Mouse (Mus musculus): ENCODE results near the gene Zcwpw1. TPM values are rescaled to one million over a fixed set of nuclear protein-coding genes. Genes with fewer than 3 reads are reported as not detected.

Zcwpw1 gene
- polyA plus RNA-seq, 1 experiment, result 2.2 TPM

GRCm38 (mm10) chr5:137741023-137741931 is 46.3 kb upstream of the Zcwpw1 start, which contains the start of gene Nyap1:
TSS of gene Nyap1 (minus strand) at chr5:137741607.
- Histone ChIP-seq H3K27me3 (ENCODE audit: control insufficient read depth, insufficient read depth, insufficient read length) (no peaks in the 10 kb centered on the region), H3ac (ENCODE audit: control insufficient read depth, insufficient read length) (peak within 1 kb of the TSS; percentile 16), H3K4me3 (peak within 1 kb of the TSS; percentile 25), H3K79me2 (ENCODE audit: control insufficient read depth, insufficient read depth) (peaks cover under 1% of the 10 kb centered on the region), H3K36me3 (ENCODE audit: control insufficient read depth, insufficient read depth) (no peaks in the 10 kb centered on the region), H3K4me2 (ENCODE audit: low read depth) (peak within 1 kb of the TSS; percentile 67)
- TF ChIP-seq REST (IDR thresholded peaks at IDR 0.05; ENCODE audit: insufficient read depth, insufficient read length) (no peak), POLR2AphosphoS2 (IDR thresholded peaks at IDR 0.05; ENCODE audit: insufficient read length, low read depth) (peak; percentile 44), POLR2A (IDR thresholded peaks at IDR 0.05; ENCODE audit: insufficient read length, low read depth) (peak; percentile 58)

GRCm38 (mm10) chr5:137742048-137742447 is 45.5 kb upstream of the Zcwpw1 start:
- Histone ChIP-seq H3ac (ENCODE audit: control insufficient read depth, insufficient read length) (no peak overlapping the region), H3K36me3 (ENCODE audit: control insufficient read depth, insufficient read depth) (no peaks in the 10 kb centered on the region), H3K4me2 (ENCODE audit: low read depth) (no peak overlapping the region), H3K27me3 (ENCODE audit: control insufficient read depth, insufficient read depth, insufficient read length) (no peaks in the 10 kb centered on the region), H3K4me3 (peak overlapping the region; percentile 25), H3K79me2 (ENCODE audit: control insufficient read depth, insufficient read depth) (peaks cover 8% of the 10 kb centered on the region)
- TF ChIP-seq MYOG (IDR thresholded peaks at IDR 0.05; ENCODE audit: control insufficient read depth in 1 of 3, insufficient read depth in 1 of 3, insufficient read length in 2 of 3, low read depth in 2 of 3), result no peak
- TF ChIP-seq POLR2A (IDR thresholded peaks at IDR 0.05; ENCODE audit: insufficient read length, low read depth), result no peak
- TF ChIP-seq CEBPB (IDR thresholded peaks at IDR 0.05; ENCODE audit: insufficient read depth, poor library complexity, severe bottlenecking), result no peak
- TF ChIP-seq REST (IDR thresholded peaks at IDR 0.05; ENCODE audit: insufficient read depth, insufficient read length), result no peak
- no peak for TF ChIP-seq MAX (IDR thresholded peaks at IDR 0.05; ENCODE audit: low read depth)
- no peak for TF ChIP-seq USF1 (IDR thresholded peaks at IDR 0.05; ENCODE audit: low read depth)
- TF ChIP-seq E2F4 (IDR thresholded peaks at IDR 0.05; ENCODE audit: insufficient read depth), result no peak

- Histone ChIP-seq H3K4me3 (no peak overlapping the region), H3ac (ENCODE audit: control insufficient read depth, insufficient read length) (no peak overlapping the region), H3K79me2 (ENCODE audit: control insufficient read depth, insufficient read depth) (peaks cover 16% of the 10 kb centered on the region), H3K27me3 (ENCODE audit: control insufficient read depth, insufficient read depth, insufficient read length) (no peaks in the 10 kb centered on the region), H3K36me3 (ENCODE audit: control insufficient read depth, insufficient read depth) (no peaks in the 10 kb centered on the region), H3K4me2 (ENCODE audit: low read depth) (no peak overlapping the region)
- no peak for TF ChIP-seq TCF3 (IDR thresholded peaks at IDR 0.05; ENCODE audit: insufficient read length, low read depth)
- no peak for TF ChIP-seq MYOG (IDR thresholded peaks at IDR 0.05; ENCODE audit: control insufficient read depth in 1 of 3, insufficient read depth in 1 of 3, insufficient read length in 2 of 3, low read depth in 2 of 3)
- TF ChIP-seq MAX (IDR thresholded peaks at IDR 0.05; ENCODE audit: low read depth), result no peak
- TF ChIP-seq E2F4 (IDR thresholded peaks at IDR 0.05; ENCODE audit: insufficient read depth), result no peak
- no peak for TF ChIP-seq CEBPB (IDR thresholded peaks at IDR 0.05; ENCODE audit: insufficient read depth, poor library complexity, severe bottlenecking)
- TF ChIP-seq REST (IDR thresholded peaks at IDR 0.05; ENCODE audit: insufficient read depth, insufficient read length), result no peak
- TF ChIP-seq POLR2A (IDR thresholded peaks at IDR 0.05; ENCODE audit: insufficient read length, low read depth), result no peak
- no peak for TF ChIP-seq SRF (IDR thresholded peaks at IDR 0.05; ENCODE audit: control insufficient read depth, insufficient read length, low read depth)
- no peak for TF ChIP-seq POLR2AphosphoS2 (IDR thresholded peaks at IDR 0.05; ENCODE audit: insufficient read length, low read depth)
- TF ChIP-seq TCF12 (IDR thresholded peaks at IDR 0.05; ENCODE audit: insufficient read depth, poor library complexity, severe bottlenecking), result no peak
- TF ChIP-seq MYOD1 (IDR thresholded peaks at IDR 0.05; ENCODE audit: control insufficient read depth in 1 of 3, insufficient read length in 2 of 3, low read depth in 2 of 3), result no peak
- TF ChIP-seq USF1 (IDR thresholded peaks at IDR 0.05; ENCODE audit: low read depth), result no peak
Observed at GRCm38 (mm10) chr5:137742836-137743235, 44.8 kb upstream of the Zcwpw1 start.

GRCm38 (mm10) chr5:137744197-137744596 is 43.4 kb upstream of the Zcwpw1 start:
- H3K4me3 ChIP-seq, result no peak overlapping the region
- TF ChIP-seq MAX (IDR thresholded peaks at IDR 0.05; ENCODE audit: low read depth), result no peak
- no peak for TF ChIP-seq MYOD1 (IDR thresholded peaks at IDR 0.05; ENCODE audit: control insufficient read depth in 1 of 3, insufficient read length in 2 of 3, low read depth in 2 of 3)
- no peak overlapping the region for H3K4me2 ChIP-seq (ENCODE audit: low read depth)

GRCm38 (mm10) chr5:137745214-137746171 is 42.1 kb upstream of the Zcwpw1 start, which contains the start of gene Tsc22d4:
TSS of gene Tsc22d4 (plus strand) at chr5:137745730.
- Histone ChIP-seq H3K36me3 (ENCODE audit: control insufficient read depth, insufficient read depth) (no peaks in the 10 kb centered on the region), H3K4me3 (peak within 1 kb of the TSS; percentile 97), H3K4me2 (ENCODE audit: low read depth) (peak within 1 kb of the TSS; percentile 94), H3K27me3 (ENCODE audit: control insufficient read depth, insufficient read depth, insufficient read length) (no peaks in the 10 kb centered on the region), H3K79me2 (ENCODE audit: control insufficient read depth, insufficient read depth) (peaks cover 27% of the 10 kb centered on the region), H3ac (ENCODE audit: control insufficient read depth, insufficient read length) (peak within 1 kb of the TSS; percentile 76)
- TF ChIP-seq USF1 (IDR thresholded peaks at IDR 0.05; ENCODE audit: low read depth), result peak; percentile 52
- no peak for TF ChIP-seq E2F4 (IDR thresholded peaks at IDR 0.05; ENCODE audit: insufficient read depth)
- no peak for TF ChIP-seq CEBPB (IDR thresholded peaks at IDR 0.05; ENCODE audit: insufficient read depth, poor library complexity, severe bottlenecking)
- TF ChIP-seq TCF3 (IDR thresholded peaks at IDR 0.05; ENCODE audit: insufficient read length, low read depth), result peak; percentile 7
- peak in 2 of 3 experiments; percentile 76 to 86 for TF ChIP-seq MYOG (IDR thresholded peaks at IDR 0.05; ENCODE audit: control insufficient read depth in 1 of 3, insufficient read depth in 1 of 3, insufficient read length in 2 of 3, low read depth in 2 of 3)
- TF ChIP-seq MYOD1 (IDR thresholded peaks at IDR 0.05; ENCODE audit: control insufficient read depth in 1 of 3, insufficient read length in 2 of 3, low read depth in 2 of 3), result peak in 2 of 3 experiments; percentile 44 to 70
- peak; percentile 80 for TF ChIP-seq POLR2A (IDR thresholded peaks at IDR 0.05; ENCODE audit: insufficient read length, low read depth)
- TF ChIP-seq MAX (IDR thresholded peaks at IDR 0.05; ENCODE audit: low read depth), result no peak
- TF ChIP-seq POLR2AphosphoS2 (IDR thresholded peaks at IDR 0.05; ENCODE audit: insufficient read length, low read depth), result peak; percentile 71

More at GRCm38 (mm10) chr5:137744197-137744596, 43.4 kb upstream of the Zcwpw1 start:
- Histone ChIP-seq H3K79me2 (ENCODE audit: control insufficient read depth, insufficient read depth) (peaks cover 25% of the 10 kb centered on the region), H3ac (ENCODE audit: control insufficient read depth, insufficient read length) (no peak overlapping the region), H3K36me3 (ENCODE audit: control insufficient read depth, insufficient read depth) (no peaks in the 10 kb centered on the region), H3K27me3 (ENCODE audit: control insufficient read depth, insufficient read depth, insufficient read length) (no peaks in the 10 kb centered on the region)
